Mouse (Mus musculus) bone marrow, adult 2 months (tissue): ENCODE data around the gene Fchsd2.

Experiments
- CTCF ChIP-seq: fragments of 200-500 bp; IDR thresholded peaks from 2 replicates; pipeline ENCODE4 v1.5.1; 2011; ENCODE audit warnings: low read length, control low read depth; ENCODE audit not compliant: control insufficient read depth, insufficient read depth
- POLR2A ChIP-seq: fragments of 200-500 bp; IDR thresholded peaks from 2 replicates; pipeline ENCODE4 v1.6.1; 2011; ENCODE audit warnings: low read depth, mild to moderate bottlenecking, control low read depth, low read length, borderline replicate concordance; ENCODE audit not compliant: control insufficient read depth

- TF ChIP-seq POLR2A (no peak), CTCF (no peak)
Measured at GRCm38 (mm10) chr7:101301361-101301880, 208.8 kb downstream of the Fchsd2 start.
